Mouse (Mus musculus): ENCODE data around the gene Cyp3a13. TPM values are rescaled to one million over a fixed set of nuclear protein-coding genes. Genes with fewer than 3 reads are reported as not detected.
"Not testable (repeated sequence)": the region's sequence is repeated elsewhere in the genome, so short reads cannot be mapped to it uniquely, and the experiment has no call there.

Cyp3a13 gene
- polyA plus RNA-seq (2012; ENCODE audit: insufficient read depth, low replicate concordance), result not detected in 2 replicates

- H3K9me3 ChIP-seq, result no peaks in the 10 kb centered on the region
- no peaks in the 10 kb centered on the region for H3K36me3 ChIP-seq (replicated peaks; ENCODE audit: low read length)
- H3K4me1 ChIP-seq, result no peaks in the 10 kb centered on the region
- TF ChIP-seq GATA1 (IDR thresholded peaks at IDR 0.05; ENCODE audit: borderline replicate concordance, low read length), result no peak
- no peak for TF ChIP-seq FLI1 (IDR thresholded peaks at IDR 0.05; ENCODE audit: low read length)
- no peak within 1 kb of the TSS for H3K4me3 ChIP-seq (replicated peaks)
- H3K27me3 ChIP-seq (replicated peaks), result no peaks in the 10 kb centered on the region
Measured at GRCm38 (mm10) chr5:137921532-137921931, at the start of gene Cyp3a13. Gene Cyp3a13 (minus strand): TSS chr5:137921619.

- no peaks in the 10 kb centered on the region for H3K4me1 ChIP-seq
- peaks cover 2% of the 10 kb centered on the region for H3K27me3 ChIP-seq (replicated peaks)
- no peak overlapping the region for H3K4me3 ChIP-seq (replicated peaks)
- no peaks in the 10 kb centered on the region for H3K9me3 ChIP-seq
- no peak for TF ChIP-seq GATA1 (IDR thresholded peaks at IDR 0.05; ENCODE audit: borderline replicate concordance, low read length)
- no peak for TF ChIP-seq FLI1 (IDR thresholded peaks at IDR 0.05; ENCODE audit: low read length)
- no peaks in the 10 kb centered on the region for H3K36me3 ChIP-seq (replicated peaks; ENCODE audit: low read length)
Measured at GRCm38 (mm10) chr5:137966492-137966891, 45.1 kb upstream of the Cyp3a13 start.

GRCm38 (mm10) chr5:137962945-137963344, 41.5 kb upstream of the Cyp3a13 start, which contains the start of gene Gjc3:
Gene Gjc3 (minus strand): TSS chr5:137963098.
- Histone ChIP-seq H3K9me3 (peaks cover 6% of the 10 kb centered on the region), H3K4me1 (no peaks in the 10 kb centered on the region), H3K27me3 (replicated peaks) (peaks cover 2% of the 10 kb centered on the region), H3K36me3 (replicated peaks; ENCODE audit: low read length) (no peaks in the 10 kb centered on the region), H3K4me3 (replicated peaks) (no peak within 1 kb of the TSS)
- TF ChIP-seq FLI1 (IDR thresholded peaks at IDR 0.05; ENCODE audit: low read length), result no peak
- TF ChIP-seq GATA1 (IDR thresholded peaks at IDR 0.05; ENCODE audit: borderline replicate concordance, low read length), result no peak

- TF ChIP-seq FLI1 (IDR thresholded peaks at IDR 0.05; ENCODE audit: low read length), result no peak
- no peak for TF ChIP-seq GATA1 (IDR thresholded peaks at IDR 0.05; ENCODE audit: borderline replicate concordance, low read length)
- Histone ChIP-seq H3K4me1 (no peaks in the 10 kb centered on the region), H3K9me3 (peaks cover 6% of the 10 kb centered on the region), H3K36me3 (replicated peaks; ENCODE audit: low read length) (no peaks in the 10 kb centered on the region), H3K4me3 (replicated peaks) (no peak overlapping the region), H3K27me3 (replicated peaks) (peaks cover 3% of the 10 kb centered on the region)
Measured at GRCm38 (mm10) chr5:137956404-137956803, 35.0 kb upstream of the Cyp3a13 start.

- peaks cover 4% of the 10 kb centered on the region for H3K27me3 ChIP-seq (replicated peaks)
- no peaks in the 10 kb centered on the region for H3K4me1 ChIP-seq
- no peaks in the 10 kb centered on the region for H3K36me3 ChIP-seq (replicated peaks; ENCODE audit: low read length)
- H3K4me3 ChIP-seq (replicated peaks), result no peak overlapping the region
- TF ChIP-seq GATA1 (IDR thresholded peaks at IDR 0.05; ENCODE audit: borderline replicate concordance, low read length) (no peak), FLI1 (IDR thresholded peaks at IDR 0.05; ENCODE audit: low read length) (no peak)
- no peaks in the 10 kb centered on the region for H3K9me3 ChIP-seq
Measured at GRCm38 (mm10) chr5:137951218-137951617, 29.8 kb upstream of the Cyp3a13 start.

DNA sequence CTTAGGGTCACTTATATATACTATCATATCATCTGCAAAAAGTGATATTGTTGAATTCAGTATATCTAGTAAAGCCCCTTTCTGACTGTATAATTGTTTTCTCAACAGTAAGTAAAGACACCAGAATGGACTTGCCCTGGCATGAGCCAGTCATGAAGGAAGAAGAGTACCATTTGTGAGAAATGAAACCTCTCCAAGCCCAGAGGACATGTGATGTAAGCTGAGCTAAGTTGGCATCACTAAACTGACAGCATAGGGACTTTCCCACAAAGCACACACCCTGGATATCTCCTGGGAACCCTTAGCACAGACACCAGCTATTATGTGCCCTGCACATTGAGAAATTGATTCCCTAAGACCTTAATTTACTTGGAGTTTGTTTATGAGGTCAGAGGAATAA, 25.9 kb upstream of the Cyp3a13 start:
- H3K4me1 ChIP-seq, result no peaks in the 10 kb centered on the region
- H3K9me3 ChIP-seq, result no peaks in the 10 kb centered on the region
- TF ChIP-seq FLI1 (IDR thresholded peaks at IDR 0.05; ENCODE audit: low read length) (no peak), GATA1 (IDR thresholded peaks at IDR 0.05; ENCODE audit: borderline replicate concordance, low read length) (no peak)
- H3K27me3 ChIP-seq (replicated peaks), result peaks cover 7% of the 10 kb centered on the region
- no peak overlapping the region for H3K4me3 ChIP-seq (replicated peaks)
- H3K36me3 ChIP-seq (replicated peaks; ENCODE audit: low read length), result no peaks in the 10 kb centered on the region

GRCm38 (mm10) chr5:137943133-137943532, 21.7 kb upstream of the Cyp3a13 start:
- no peaks in the 10 kb centered on the region for H3K9me3 ChIP-seq
- no peak for TF ChIP-seq FLI1 (IDR thresholded peaks at IDR 0.05; ENCODE audit: low read length)
- TF ChIP-seq GATA1 (IDR thresholded peaks at IDR 0.05; ENCODE audit: borderline replicate concordance, low read length), result no peak
- peaks cover 3% of the 10 kb centered on the region for H3K27me3 ChIP-seq (replicated peaks)
- no peaks in the 10 kb centered on the region for H3K4me1 ChIP-seq
- no peaks in the 10 kb centered on the region for H3K36me3 ChIP-seq (replicated peaks; ENCODE audit: low read length)
- H3K4me3 ChIP-seq (replicated peaks), result no peak overlapping the region

- no peaks in the 10 kb centered on the region for H3K4me1 ChIP-seq
- TF ChIP-seq GATA1 (IDR thresholded peaks at IDR 0.05; ENCODE audit: borderline replicate concordance, low read length) (no peak), FLI1 (IDR thresholded peaks at IDR 0.05; ENCODE audit: low read length) (no peak)
- no peaks in the 10 kb centered on the region for H3K9me3 ChIP-seq
- no peak overlapping the region for H3K4me3 ChIP-seq (replicated peaks)
- H3K27me3 ChIP-seq (replicated peaks), result peaks cover 3% of the 10 kb centered on the region
- H3K36me3 ChIP-seq (replicated peaks; ENCODE audit: low read length), result no peaks in the 10 kb centered on the region
Measured at GRCm38 (mm10) chr5:137940948-137941347, 19.5 kb upstream of the Cyp3a13 start.

DNA sequence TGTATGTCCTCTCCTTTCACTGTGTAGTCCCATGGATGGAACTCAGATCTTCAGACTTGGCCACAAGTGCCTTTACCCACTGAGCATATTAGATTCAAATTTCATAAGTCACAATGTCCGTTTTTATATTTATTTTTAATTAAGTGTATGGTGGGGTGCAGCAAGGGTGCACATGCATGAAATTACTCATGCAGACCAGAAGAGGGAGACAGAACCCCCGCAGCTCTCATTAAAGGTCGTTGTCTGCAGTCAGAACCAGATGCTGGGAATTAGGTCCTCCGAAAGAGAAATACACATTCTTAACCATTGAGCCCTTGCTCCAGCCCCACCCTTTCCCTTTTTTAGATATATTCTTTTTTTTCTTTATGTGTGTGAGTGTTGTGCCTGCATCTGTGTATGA, 15.8 kb upstream of the Cyp3a13 start:
- no peak for TF ChIP-seq FLI1 (IDR thresholded peaks at IDR 0.05; ENCODE audit: low read length)
- TF ChIP-seq GATA1 (IDR thresholded peaks at IDR 0.05; ENCODE audit: borderline replicate concordance, low read length), result no peak
- Histone ChIP-seq H3K36me3 (replicated peaks; ENCODE audit: low read length) (no peaks in the 10 kb centered on the region), H3K4me1 (no peaks in the 10 kb centered on the region), H3K9me3 (no peaks in the 10 kb centered on the region), H3K4me3 (replicated peaks) (no peak overlapping the region), H3K27me3 (replicated peaks) (no peaks in the 10 kb centered on the region)

GRCm38 (mm10) chr5:137936486-137936885, 15.1 kb upstream of the Cyp3a13 start:
- no peak for TF ChIP-seq FLI1 (IDR thresholded peaks at IDR 0.05; ENCODE audit: low read length)
- no peak for TF ChIP-seq GATA1 (IDR thresholded peaks at IDR 0.05; ENCODE audit: borderline replicate concordance, low read length)
- H3K4me1 ChIP-seq, result no peaks in the 10 kb centered on the region
- H3K36me3 ChIP-seq (replicated peaks; ENCODE audit: low read length), result no peaks in the 10 kb centered on the region
- H3K27me3 ChIP-seq (replicated peaks), result no peaks in the 10 kb centered on the region
- no peak overlapping the region for H3K4me3 ChIP-seq (replicated peaks)
- no peaks in the 10 kb centered on the region for H3K9me3 ChIP-seq

DNA sequence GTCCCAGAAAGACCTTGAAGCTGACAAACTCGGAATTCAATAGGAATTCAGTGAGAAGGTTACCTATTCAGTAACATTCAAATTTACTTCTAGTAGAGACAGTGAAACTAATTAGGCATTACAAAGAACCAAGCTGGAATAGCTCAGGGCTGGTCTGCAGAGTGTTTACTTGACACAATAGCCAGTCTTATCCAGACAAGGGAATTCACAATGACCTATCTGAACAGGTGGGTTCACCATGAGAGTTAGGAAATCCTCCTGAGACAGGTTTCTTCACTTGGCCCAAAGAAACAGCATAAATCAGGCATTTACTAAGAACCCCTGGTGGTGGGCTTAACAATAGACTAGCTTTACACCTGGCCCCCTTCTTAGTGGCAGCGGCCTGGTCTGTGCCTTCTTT, 12.5 kb upstream of the Cyp3a13 start:
- H3K36me3 ChIP-seq (replicated peaks; ENCODE audit: low read length); H3K27me3 ChIP-seq (replicated peaks); H3K4me3 ChIP-seq (replicated peaks); H3K9me3 ChIP-seq; H3K4me1 ChIP-seq: not testable (repeated sequence)
